Mouse (Mus musculus) MEL (cell line): Measurements from ENCODE around the gene Hoxd8. TPM values are rescaled to one million over a fixed set of nuclear protein-coding genes. Genes with fewer than 3 reads are reported as not detected.

ENCODE experiments used
- DNase-seq: peaks from one replicate; pipeline ENCODE4 v3.0.0; 2011; ENCODE audit warnings: low read depth, low spot score
- H3K27ac ChIP-seq: 2 replicates; pipeline ENCODE4 v1.5.1; 2012; ENCODE audit warnings: low read depth, mild to moderate bottlenecking, control low read depth, low read length, moderate library complexity; ENCODE audit not compliant: control insufficient read depth
- H3K27me3 ChIP-seq, 2 experiments: fragments of 150-350 bp in 1 of 2; sonication (generic) in 1 of 2; 2 replicates each; pipeline ENCODE4 v1.6.1; 2012; ENCODE audit warnings: low read length in 2 of 2, mild to moderate bottlenecking in 2 of 2, improper control_type of control experiment in 1 of 2, moderate library complexity in 1 of 2; ENCODE audit not compliant: insufficient read depth in 2 of 2, control insufficient read depth in 1 of 2
- H3K36me3 ChIP-seq, 2 experiments: 2 replicates each; pipeline ENCODE4 v1.6.1; 2012 to 2014; ENCODE audit warnings: low read length in 2 of 2, improper control_type of control experiment in 1 of 2, inconsistent platforms in 1 of 2, mild to moderate bottlenecking in 1 of 2; ENCODE audit not compliant: insufficient read depth in 2 of 2, control insufficient read depth in 1 of 2
- H3K4me1 ChIP-seq, 2 experiments: fragments of 150-350 bp in 1 of 2; sonication (generic) in 1 of 2; 2 replicates each; pipeline ENCODE4 v1.6.1; 2012; ENCODE audit warnings: low read length in 2 of 2, improper control_type of control experiment in 1 of 2, mild to moderate bottlenecking in 1 of 2; ENCODE audit not compliant: insufficient read depth in 2 of 2, control insufficient read depth in 1 of 2
- H3K4me3 ChIP-seq, 2 experiments: fragments of 150-350 bp in 1 of 2; sonication (generic) in 1 of 2; 2 replicates each; pipeline ENCODE4 v1.5.1; 2012; ENCODE audit warnings: low read depth in 2 of 2, low read length in 2 of 2, mild to moderate bottlenecking in 2 of 2, moderate library complexity in 2 of 2, control low read depth in 1 of 2, improper control_type of control experiment in 1 of 2; ENCODE audit not compliant: control insufficient read depth in 1 of 2, insufficient read depth in 1 of 2
- H3K79me2 ChIP-seq: 2 replicates; pipeline ENCODE4 v1.6.1; 2012; ENCODE audit warnings: mild to moderate bottlenecking, low read length, moderate library complexity; ENCODE audit not compliant: control insufficient read depth, poor library complexity, insufficient read depth
- H3K9ac ChIP-seq: 2 replicates; pipeline ENCODE4 v1.6.1; 2012; ENCODE audit warnings: low read depth, mild to moderate bottlenecking, control low read depth, low read length, moderate library complexity; ENCODE audit not compliant: control insufficient read depth, poor library complexity, severe bottlenecking
- H3K9me3 ChIP-seq: fragments of 150-350 bp; sonication (generic); replicated peaks from 2 replicates; pipeline ENCODE4 v1.6.1; 2012; ENCODE audit warnings: mild to moderate bottlenecking, low read length, improper control_type of control experiment, moderate library complexity; ENCODE audit not compliant: insufficient read depth
- CHD1 ChIP-seq: IDR thresholded peaks from 2 replicates; pipeline ENCODE4 v1.6.1; 2012; ENCODE audit warnings: low read depth, mild to moderate bottlenecking, inconsistent platforms, low read length, improper control_type of control experiment
- CHD2 ChIP-seq: IDR thresholded peaks from 2 replicates; pipeline ENCODE4 v1.6.1; 2011; ENCODE audit warnings: low read length, improper control_type of control experiment
- CTCF ChIP-seq, 3 experiments: IDR thresholded peaks in 2 of 3; conservative IDR thresholded peaks in 1 of 3; 2 replicates each; pipeline ENCODE4 v1.5.1; 2011 to 2012; ENCODE audit warnings: low read length in 3 of 3, low read depth in 2 of 3, mild to moderate bottlenecking in 2 of 3, improper control_type of control experiment in 1 of 3, inconsistent platforms in 1 of 3, mixed read lengths in 1 of 3, moderate library complexity in 1 of 3; ENCODE audit not compliant: control insufficient read depth in 1 of 3, insufficient read depth in 1 of 3, poor library complexity in 1 of 3, severe bottlenecking in 1 of 3
- ETS1 ChIP-seq: IDR thresholded peaks from 2 replicates; pipeline ENCODE4 v1.6.1; 2012; ENCODE audit warnings: low read depth, mild to moderate bottlenecking, inconsistent platforms, low read length, improper control_type of control experiment, moderate library complexity
- GABPA ChIP-seq: IDR thresholded peaks from 2 replicates; pipeline ENCODE4 v1.6.1; 2012; ENCODE audit warnings: low read depth, mild to moderate bottlenecking, inconsistent platforms, low read length, improper control_type of control experiment, moderate library complexity
- GATA1 ChIP-seq: IDR thresholded peaks from 2 replicates; pipeline ENCODE4 v1.6.1; 2011; ENCODE audit warnings: low read depth, low read length, improper control_type of control experiment
- MAFK ChIP-seq: IDR thresholded peaks from 2 replicates; pipeline ENCODE4 v1.6.1; 2011; ENCODE audit warnings: low read depth, mild to moderate bottlenecking, low read length, improper control_type of control experiment, borderline replicate concordance
- MAX ChIP-seq: IDR thresholded peaks from 2 replicates; pipeline ENCODE4 v1.6.1; 2011; ENCODE audit warnings: low read length, improper control_type of control experiment
- MAZ ChIP-seq: IDR thresholded peaks from 2 replicates; pipeline ENCODE4 v1.6.1; 2012; ENCODE audit warnings: low read depth, mild to moderate bottlenecking, inconsistent platforms, low read length, improper control_type of control experiment
- MXI1 ChIP-seq: IDR thresholded peaks from 2 replicates; pipeline ENCODE4 v1.6.1; 2011; ENCODE audit warnings: mild to moderate bottlenecking, low read depth, low read length, improper control_type of control experiment
- MYB ChIP-seq: IDR thresholded peaks from 2 replicates; pipeline ENCODE4 v1.6.1; 2011; ENCODE audit warnings: mild to moderate bottlenecking, low read depth, low read length, improper control_type of control experiment
- MYC ChIP-seq: IDR thresholded peaks from 2 replicates; pipeline ENCODE4 v1.6.1; 2011; ENCODE audit warnings: low read depth, mild to moderate bottlenecking, low read length, improper control_type of control experiment, moderate library complexity
- NELFE ChIP-seq: IDR thresholded peaks from 2 replicates; pipeline ENCODE4 v1.6.1; 2011; ENCODE audit warnings: low read depth, low read length, improper control_type of control experiment
- POLR2A ChIP-seq, 2 experiments: IDR thresholded peaks; 2 replicates each; pipeline ENCODE4 v1.6.1; 2011 to 2012; ENCODE audit warnings: low read length in 2 of 2, mild to moderate bottlenecking in 2 of 2, control low read depth in 1 of 2, improper control_type of control experiment in 1 of 2, low read depth in 1 of 2, moderate library complexity in 1 of 2; ENCODE audit not compliant: control insufficient read depth in 1 of 2, insufficient read depth in 1 of 2, poor library complexity in 1 of 2
- POLR2AphosphoS2 ChIP-seq: IDR thresholded peaks from 2 replicates; pipeline ENCODE4 v1.6.1; 2011; ENCODE audit warnings: low read length, improper control_type of control experiment
- RAD21 ChIP-seq: IDR thresholded peaks from 2 replicates; pipeline ENCODE4 v1.6.1; 2011; ENCODE audit warnings: mild to moderate bottlenecking, low read depth, low read length, improper control_type of control experiment
- RCOR1 ChIP-seq: IDR thresholded peaks from 2 replicates; pipeline ENCODE4 v1.6.1; 2012; ENCODE audit warnings: low read depth, mild to moderate bottlenecking, inconsistent platforms, low read length, improper control_type of control experiment
- SIN3A ChIP-seq: IDR thresholded peaks from 2 replicates; pipeline ENCODE4 v1.6.1; 2012; ENCODE audit warnings: low read length, improper control_type of control experiment, inconsistent platforms
- SMC3 ChIP-seq: IDR thresholded peaks from 2 replicates; pipeline ENCODE4 v1.6.1; 2011; ENCODE audit warnings: low read depth, low read length, improper control_type of control experiment
- UBTF ChIP-seq: IDR thresholded peaks from 2 replicates; pipeline ENCODE4 v1.6.1; 2012; ENCODE audit warnings: low read depth, mild to moderate bottlenecking, inconsistent platforms, low read length, improper control_type of control experiment, moderate library complexity, borderline replicate concordance; ENCODE audit not compliant: insufficient read depth
- USF1 ChIP-seq: IDR thresholded peaks from 2 replicates; pipeline ENCODE4 v1.6.1; 2014; ENCODE audit warnings: low read depth, mild to moderate bottlenecking, inconsistent platforms, low read length, improper control_type of control experiment, moderate library complexity
- USF2 ChIP-seq, 2 experiments: IDR thresholded peaks; 2 replicates each; pipeline ENCODE4 v1.6.1; 2011 to 2012; ENCODE audit warnings: improper control_type of control experiment in 2 of 2, low read length in 2 of 2, borderline replicate concordance in 1 of 2, inconsistent platforms in 1 of 2, low read depth in 1 of 2, mild to moderate bottlenecking in 1 of 2; ENCODE audit not compliant: insufficient read depth in 1 of 2
- ZC3H11A ChIP-seq: IDR thresholded peaks from 2 replicates; pipeline ENCODE4 v1.6.1; 2012; ENCODE audit warnings: low read depth, mild to moderate bottlenecking, inconsistent platforms, low read length, improper control_type of control experiment
- ZKSCAN1 ChIP-seq: IDR thresholded peaks from 2 replicates; pipeline ENCODE4 v1.6.1; 2012; ENCODE audit warnings: low read depth, mild to moderate bottlenecking, inconsistent platforms, low read length, improper control_type of control experiment, moderate library complexity
- ZMIZ1 ChIP-seq: IDR thresholded peaks from 2 replicates; pipeline ENCODE4 v1.6.1; 2012; ENCODE audit warnings: low read depth, mild to moderate bottlenecking, inconsistent platforms, low read length, improper control_type of control experiment, moderate library complexity
- ZNF384 ChIP-seq: IDR thresholded peaks from 2 replicates; pipeline ENCODE4 v1.6.1; 2012; ENCODE audit warnings: low read depth, mild to moderate bottlenecking, inconsistent platforms, low read length, improper control_type of control experiment
- polyA plus RNA-seq, 2 experiments: library from polyadenylated mRNA; stranded (reverse) in 1 of 2; unstranded in 1 of 2; fragments of >175 nt in 1 of 2; fragments of >200 nt in 1 of 2; gene quantifications; 2 replicates each; pipeline versions ENCODE4 v1.2.1 to v1.2.4; 2012; ENCODE audit warnings: low replicate concordance in 2 of 2, low read depth in 1 of 2; ENCODE audit not compliant: insufficient read length in 2 of 2, insufficient read depth in 1 of 2, missing spikeins in 1 of 2
- total RNA-seq: library from RNA; depleted of rRNA; stranded (reverse); fragments of 300-350 nt; gene quantifications from 2 replicates; pipeline ENCODE4 v1.2.3, GENCODE M21; 2012

Gene Hoxd8
- total and polyA plus RNA-seq, 3 experiments = 4.7 to 7.4 TPM; not detected in 1

DNA sequence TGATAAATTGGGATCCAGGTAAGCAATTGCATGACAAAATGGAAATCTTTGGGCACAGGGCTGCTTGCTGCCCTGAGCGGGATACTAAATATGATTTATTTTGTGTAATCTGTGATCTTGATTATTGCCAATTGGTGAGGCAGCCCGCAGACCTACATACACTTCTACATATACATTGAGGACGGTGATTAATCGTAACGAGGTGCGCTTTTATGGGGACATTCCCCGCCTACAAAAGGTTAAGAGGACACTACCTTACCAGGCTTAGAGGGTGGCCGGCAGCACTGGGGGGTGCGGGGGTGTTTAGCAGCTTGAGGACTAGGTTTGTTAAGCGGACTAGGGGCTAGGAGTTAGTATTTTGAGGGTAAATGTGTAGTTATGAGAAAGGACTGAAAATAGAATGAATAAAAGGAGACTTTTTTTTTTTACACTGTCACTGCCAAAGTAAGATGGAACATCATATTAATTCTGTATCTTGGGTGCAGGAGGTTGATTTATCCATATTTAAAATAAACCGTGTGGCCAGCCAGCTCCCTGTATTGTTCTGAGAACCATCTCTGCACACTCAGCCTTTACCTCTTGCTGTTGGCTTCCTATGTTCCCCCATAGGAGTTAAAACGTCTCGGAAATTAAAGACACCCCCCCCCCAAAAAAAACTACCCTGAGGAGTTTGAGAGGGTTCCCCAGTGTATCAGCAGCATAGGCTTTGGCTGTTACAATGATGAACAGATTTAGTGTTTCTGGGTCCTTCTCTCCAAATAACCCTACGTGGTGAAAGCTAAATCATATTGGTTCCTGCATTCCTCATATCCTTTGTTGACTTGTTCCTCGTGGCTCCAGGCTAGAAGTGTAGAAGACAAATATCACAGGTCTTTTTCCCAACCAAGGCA is 32.5 kb downstream of the Hoxd8 start:
- TF ChIP-seq ZMIZ1 = no peak
- TF ChIP-seq UBTF = no peak
- TF ChIP-seq RAD21 = no peak
- TF ChIP-seq CTCF (IDR thresholded peaks at IDR 0.05 in 2 of 3, conservative IDR thresholded peaks at IDR 0.05 in 1 of 3; ENCODE audit: control insufficient read depth in 1 of 3, insufficient read depth in 1 of 3, low read depth in 2 of 3, low read length in 3 of 3, poor library complexity in 1 of 3, severe bottlenecking in 1 of 3) = no peak
- no peak for TF ChIP-seq NELFE
- no peak for TF ChIP-seq ETS1
- TF ChIP-seq GATA1 = no peak
- no peak for TF ChIP-seq MAX
- TF ChIP-seq POLR2A (IDR thresholded peaks at IDR 0.05; ENCODE audit: control insufficient read depth in 1 of 2, insufficient read depth in 1 of 2, low read depth in 1 of 2, low read length in 2 of 2, poor library complexity in 1 of 2) = no peak
- TF ChIP-seq ZNF384 = no peak
- TF ChIP-seq RCOR1 = no peak
- TF ChIP-seq SIN3A = no peak
- no peak for TF ChIP-seq CHD2
- no peak for TF ChIP-seq POLR2AphosphoS2
- TF ChIP-seq ZKSCAN1 = no peak
- no peak for TF ChIP-seq MAFK
- TF ChIP-seq MXI1 = no peak
- no peak for TF ChIP-seq MYC
- TF ChIP-seq, all 39 proteins: peak for 0

DNA sequence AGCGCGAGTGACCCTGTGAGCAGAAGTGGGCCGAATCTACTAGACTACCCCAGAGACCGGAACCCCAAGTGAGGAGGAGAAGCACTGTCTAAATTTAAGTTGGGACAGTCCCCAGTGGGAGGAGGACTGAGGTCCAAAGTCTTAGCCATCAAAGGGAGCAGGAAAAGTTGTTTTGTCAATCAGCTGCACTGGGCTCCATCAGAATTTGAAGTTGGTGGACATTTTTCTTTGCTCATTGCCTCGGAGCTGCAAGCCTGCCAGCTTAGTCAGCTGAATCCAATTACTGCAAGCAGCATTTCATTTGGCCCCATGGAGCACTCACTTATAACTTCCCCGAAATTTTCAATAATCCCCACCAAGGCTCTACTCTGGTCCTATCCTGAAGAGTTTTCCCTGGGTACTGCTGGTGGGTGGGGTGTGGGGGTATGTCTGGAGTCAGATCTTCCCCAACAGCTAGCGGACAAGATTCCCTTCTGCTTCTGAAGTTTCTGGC is 33.2 kb downstream of the Hoxd8 start:
- no peaks in the 10 kb centered on the region for H3K4me1 ChIP-seq
- peaks cover 0 to 2% of the 10 kb centered on the region in 2 experiments; a peak in 3 of 4 replicates for H3K27me3 ChIP-seq
- H3K27ac ChIP-seq = no peak overlapping the region
- H3K9ac ChIP-seq = no peak overlapping the region
- no peak for DNase-seq
- H3K9me3 ChIP-seq = no peaks in the 10 kb centered on the region
- H3K79me2 ChIP-seq = no peaks in the 10 kb centered on the region
- no peak overlapping the region for H3K4me3 ChIP-seq
- TF ChIP-seq USF1 (no peak), SMC3 (no peak), CHD1 (no peak), MYC (no peak), RAD21 (no peak), MAZ (no peak), ZKSCAN1 (no peak), MAX (no peak), MYB (no peak), ZC3H11A (no peak), USF2 (IDR thresholded peaks at IDR 0.05; ENCODE audit: borderline replicate concordance in 1 of 2, insufficient read depth in 1 of 2, low read depth in 1 of 2, low read length in 2 of 2) (no peak), MAFK (no peak), GABPA (no peak), SIN3A (no peak), CHD2 (no peak)
- TF ChIP-seq, all 39 proteins: peak for 0
- H3K36me3 ChIP-seq = no peaks in the 10 kb centered on the region

More for the DNA sequence above, 32.5 kb downstream of the Hoxd8 start:
- Histone ChIP-seq H3K36me3 (no peaks in the 10 kb centered on the region), H3K27ac (no peak overlapping the region), H3K4me1 (no peaks in the 10 kb centered on the region), H3K9ac (no peak overlapping the region), H3K9me3 (no peaks in the 10 kb centered on the region), H3K4me3 (no peak overlapping the region), H3K79me2 (no peaks in the 10 kb centered on the region), H3K27me3 (peaks cover 0 to 2% of the 10 kb centered on the region in 2 experiments; a peak in 2 of 4 replicates)
- DNase-seq = no peak
